Mouse (Mus musculus) heart, embryonic 15.5 days (tissue): ENCODE measurements around the gene Ube2r2. TPM values are rescaled to one million over a fixed set of nuclear protein-coding genes. Genes with fewer than 3 reads are reported as not detected.

Experiments
- ATAC-seq: fragments of 200-750 bp; cut with Nextera tagmentation; replicated peaks from 2 replicates; pipeline ENCODE4 v1.8.0; 2017; ENCODE audit warnings: low read depth, moderate TSS enrichment; ENCODE audit not compliant: insufficient number of reproducible peaks, insufficient read depth, low FRiP score
- H3K27ac ChIP-seq: fragments of 300-500 bp; sonication (generic); 2 replicates; pipeline ENCODE4 v1.5.1; 2015; ENCODE audit warnings: mild to moderate bottlenecking, inconsistent platforms
- H3K27me3 ChIP-seq: fragments of 300-500 bp; sonication (generic); 2 replicates; pipeline ENCODE4 v1.6.1; 2015; ENCODE audit warnings: inconsistent platforms
- H3K36me3 ChIP-seq: fragments of 300-500 bp; sonication (generic); 2 replicates; pipeline ENCODE4 v1.6.1; 2015; ENCODE audit warnings: mild to moderate bottlenecking, inconsistent platforms
- H3K4me1 ChIP-seq: fragments of 300-500 bp; sonication (generic); replicated peaks from 2 replicates; pipeline ENCODE4 v1.6.1; 2015; ENCODE audit warnings: inconsistent platforms
- H3K4me2 ChIP-seq: fragments of 300-500 bp; sonication (generic); 2 replicates; pipeline ENCODE4 v1.6.1; 2015; ENCODE audit warnings: inconsistent platforms, mild to moderate bottlenecking, moderate library complexity
- H3K4me3 ChIP-seq: fragments of 300-500 bp; sonication (generic); 2 replicates; pipeline ENCODE4 v1.5.1; 2015; ENCODE audit warnings: mild to moderate bottlenecking, inconsistent platforms
- H3K9ac ChIP-seq: fragments of 300-500 bp; sonication (generic); 2 replicates; pipeline ENCODE4 v1.6.1; 2015; ENCODE audit warnings: mild to moderate bottlenecking, inconsistent platforms
- H3K9me3 ChIP-seq: fragments of 300-500 bp; sonication (generic); replicated peaks from 2 replicates; pipeline ENCODE4 v1.6.1; 2016; ENCODE audit warnings: inconsistent platforms
- WGBS: fragments of 180-500 bp; shearing (Covaris S2); methylation state at CpG from one replicate; pipeline ENCODE4 v1.1.7; 2015; ENCODE audit warnings: mixed read lengths; 5-methylcytosine and 5-hydroxymethylcytosine counted together
- polyA plus RNA-seq: library from polyadenylated mRNA; unstranded; fragments of >200 nt; fragmentation: Nextera tagmentation; extraction: Ambion mirVana; gene quantifications from 2 replicates; pipeline ENCODE4 v1.2.1, GENCODE M21; 2015

The Ube2r2 gene
- 70.6 and 73.1 TPM in 2 replicates for polyA plus RNA-seq

DNA sequence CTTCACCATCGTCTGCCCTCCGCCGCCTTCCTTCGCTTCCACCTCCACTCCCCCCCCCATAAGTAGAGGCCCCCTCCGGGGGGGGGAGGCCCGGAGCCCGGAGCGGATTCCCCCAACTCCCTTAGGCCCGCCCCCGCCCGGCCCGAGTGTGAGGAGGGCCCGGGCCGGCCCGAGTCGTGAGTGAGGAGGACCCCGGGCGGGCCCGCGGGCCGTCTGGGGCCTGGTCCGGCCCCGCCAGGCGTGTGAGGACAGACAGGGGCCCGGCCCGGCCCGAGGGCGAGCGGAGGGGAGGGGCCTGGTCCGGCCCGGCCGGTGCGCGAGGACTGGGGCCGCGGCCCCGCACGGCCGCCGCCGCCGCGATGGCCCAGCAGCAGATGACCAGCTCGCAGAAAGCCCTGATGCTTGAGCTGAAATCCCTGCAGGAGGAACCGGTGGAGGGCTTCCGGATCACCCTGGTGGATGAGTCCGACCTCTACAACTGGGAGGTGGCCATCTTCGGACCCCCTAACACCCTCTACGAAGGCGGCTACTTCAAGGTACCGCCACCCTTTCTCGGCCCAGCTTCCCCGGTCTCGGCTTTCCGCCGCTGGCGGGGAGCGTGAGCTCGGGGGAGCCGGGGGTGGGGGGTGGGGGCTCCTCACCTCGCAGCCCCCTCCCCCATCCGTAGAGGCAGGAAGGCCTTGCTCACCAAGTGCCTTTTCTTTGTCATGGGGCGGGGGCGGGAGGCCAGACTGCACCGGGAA, at the start of gene Ube2r2:
Gene Ube2r2, plus strand, starts transcription at position 33 of the 743 bp plus-strand sequence.
- Histone ChIP-seq H3K4me1 (peaks cover 19% of the 10 kb centered on the region), H3K4me2 (peak within 1 kb of the TSS; percentile 79), H3K27me3 (no peaks in the 10 kb centered on the region), H3K9me3 (no peaks in the 10 kb centered on the region), H3K27ac (peak within 1 kb of the TSS; percentile 99), H3K36me3 (0 out of 2 replicates have a peak, but pooled peaks cover 3% of the 10 kb centered on the region), H3K4me3 (peak within 1 kb of the TSS; percentile 97), H3K9ac (peak within 1 kb of the TSS; percentile 99)
- ATAC-seq = peak; percentile 75
- WGBS = under 1% methylated on average over 48 of the region's 65 CpGs

DNA sequence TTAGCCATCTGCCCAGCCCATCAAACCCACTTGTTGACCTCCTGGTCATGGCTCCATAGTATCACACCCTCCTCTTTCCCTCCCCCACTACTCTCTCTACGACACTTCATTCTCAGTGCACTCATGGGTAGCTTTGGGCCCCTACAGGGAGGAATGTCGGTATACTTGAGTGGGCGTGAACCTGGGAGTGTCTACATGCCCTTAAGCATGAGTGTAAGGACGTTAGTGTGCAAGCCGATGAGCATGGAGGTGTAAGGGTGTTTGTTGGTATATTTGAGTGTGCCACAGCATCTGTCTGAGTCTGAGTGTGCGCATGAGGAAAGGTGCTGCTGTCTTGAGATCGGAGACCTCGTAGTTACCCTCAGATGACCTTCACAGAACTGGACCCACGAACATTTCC, 48.6 kb upstream of the Ube2r2 start:
- Histone ChIP-seq H3K27ac (no peak overlapping the region), H3K4me1 (no peaks in the 10 kb centered on the region), H3K9me3 (no peaks in the 10 kb centered on the region), H3K36me3 (no peaks in the 10 kb centered on the region), H3K4me2 (no peak overlapping the region), H3K4me3 (no peak overlapping the region), H3K9ac (no peak overlapping the region), H3K27me3 (no peaks in the 10 kb centered on the region)
- no peak for ATAC-seq
- WGBS = 72% methylated on average over 9 of the region's 9 CpGs

DNA sequence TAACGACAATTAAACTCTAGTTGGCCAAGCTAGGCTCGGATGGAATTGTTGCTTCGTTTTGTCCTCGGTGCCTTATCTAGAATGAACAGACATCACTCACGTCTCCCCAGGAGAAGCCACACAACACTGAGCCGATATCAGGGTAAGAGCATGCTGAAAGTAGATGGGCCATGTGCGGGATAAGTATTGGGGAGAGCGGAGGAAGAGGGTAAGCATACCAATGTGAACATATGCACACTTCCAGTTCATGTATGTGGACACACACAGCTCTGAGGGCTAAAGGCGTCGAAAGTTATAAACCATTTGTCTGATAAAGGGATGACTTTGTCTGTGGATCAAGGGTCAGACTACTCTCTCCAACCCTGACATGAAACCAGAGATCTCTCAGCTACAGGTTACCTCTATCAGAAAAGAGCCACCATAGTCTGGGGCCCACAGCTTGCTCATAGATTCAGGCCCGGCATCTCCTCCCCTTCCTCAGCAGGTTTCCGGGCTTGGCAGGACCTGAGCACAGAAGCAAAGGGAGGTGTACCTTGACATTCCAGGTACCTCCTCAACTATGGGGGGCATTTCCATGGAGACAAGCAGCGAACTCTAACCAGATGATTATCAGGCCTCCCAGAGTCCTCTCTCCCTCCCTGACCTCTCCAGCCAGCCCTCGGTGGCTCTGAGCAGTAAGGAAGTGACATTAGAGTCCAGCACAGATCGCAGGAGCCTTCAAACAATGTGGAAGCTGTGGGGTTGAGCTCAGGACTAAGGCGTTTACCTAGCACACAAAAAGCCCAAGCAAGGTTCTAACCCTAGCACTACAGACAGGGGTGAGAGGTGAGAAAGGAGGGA, 47.9 kb upstream of the Ube2r2 start:
- no peak for ATAC-seq
- Histone ChIP-seq H3K9me3 (no peaks in the 10 kb centered on the region), H3K36me3 (no peaks in the 10 kb centered on the region), H3K4me3 (no peak overlapping the region), H3K27ac (no peak overlapping the region), H3K27me3 (no peaks in the 10 kb centered on the region), H3K4me1 (no peaks in the 10 kb centered on the region), H3K9ac (no peak overlapping the region), H3K4me2 (no peak overlapping the region)
- 67% methylated on average over 16 of the region's 16 CpGs for WGBS

DNA sequence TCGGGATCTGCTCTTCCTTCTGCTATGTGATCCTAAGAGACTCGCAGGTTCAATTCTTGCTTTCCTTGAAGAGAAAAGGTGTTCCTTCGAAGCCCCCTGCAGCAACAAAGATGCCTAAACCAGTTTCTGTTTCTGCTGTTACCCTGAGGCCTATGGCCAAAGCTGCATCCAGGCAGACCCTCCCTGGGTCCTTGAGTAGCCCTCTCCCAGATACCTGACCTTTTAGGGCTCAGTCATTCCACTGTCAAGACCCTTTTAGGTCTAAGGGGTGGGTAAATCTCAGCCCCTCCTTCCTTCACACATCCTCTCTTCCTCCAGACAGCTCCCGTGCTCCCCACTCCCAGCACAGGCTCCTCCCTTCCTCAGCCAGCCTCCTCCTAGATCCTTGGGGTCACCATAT, 46.4 kb upstream of the Ube2r2 start:
- no peaks in the 10 kb centered on the region for H3K27me3 ChIP-seq
- H3K27ac ChIP-seq = no peak overlapping the region
- H3K4me1 ChIP-seq = peaks cover 1% of the 10 kb centered on the region
- H3K9me3 ChIP-seq = no peaks in the 10 kb centered on the region
- H3K36me3 ChIP-seq = no peaks in the 10 kb centered on the region
- H3K4me2 ChIP-seq = no peak overlapping the region
- H3K4me3 ChIP-seq = no peak overlapping the region
- no peak overlapping the region for H3K9ac ChIP-seq
- WGBS = 74% methylated on average over 4 of the region's 4 CpGs
- ATAC-seq = no peak

DNA sequence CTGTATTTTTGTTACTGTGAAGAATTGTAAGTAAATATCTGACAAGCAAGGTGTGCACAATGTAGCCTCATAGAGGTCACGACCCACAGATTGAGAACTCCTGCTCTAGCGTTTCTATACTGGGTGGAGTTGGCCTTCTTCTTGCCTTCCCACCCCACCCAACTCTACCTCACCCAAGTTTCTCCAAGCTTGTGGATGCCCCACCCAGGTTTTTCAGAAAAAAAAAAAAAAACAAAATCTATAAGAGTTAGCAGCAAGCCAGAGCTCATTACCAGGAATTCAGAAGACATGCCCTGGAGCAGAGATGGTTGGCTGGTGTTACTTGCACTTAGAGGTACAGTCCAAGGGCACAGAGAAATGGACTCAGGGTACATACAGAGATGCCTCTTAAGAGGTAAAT, 45.8 kb upstream of the Ube2r2 start:
- Histone ChIP-seq H3K4me3 (no peak overlapping the region), H3K4me2 (no peak overlapping the region), H3K4me1 (peaks cover 7% of the 10 kb centered on the region), H3K36me3 (no peaks in the 10 kb centered on the region), H3K9me3 (no peaks in the 10 kb centered on the region), H3K27ac (no peak overlapping the region), H3K27me3 (no peaks in the 10 kb centered on the region), H3K9ac (no peak overlapping the region)
- ATAC-seq = no peak
- 59% methylated on average over 2 of the region's 2 CpGs for WGBS

DNA sequence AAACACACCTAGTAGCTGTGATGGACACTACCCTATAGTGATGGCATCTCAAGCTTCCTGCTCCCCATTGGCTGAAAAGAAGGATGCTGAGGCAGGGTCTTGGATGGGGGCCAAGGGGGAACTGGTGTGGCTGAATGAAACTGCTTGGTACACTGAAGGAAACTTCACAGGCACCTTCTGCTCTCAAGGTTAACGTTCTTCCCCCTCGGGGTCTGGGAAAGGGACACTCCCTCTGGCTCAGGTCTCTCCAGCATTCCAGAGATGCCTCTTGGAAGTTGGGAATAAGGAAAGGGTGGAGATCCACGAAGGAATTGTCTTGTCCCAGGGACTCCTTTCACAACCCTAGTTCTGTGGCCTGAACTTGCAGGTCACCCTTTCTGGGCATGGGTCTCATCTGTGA, 44.2 kb upstream of the Ube2r2 start:
- H3K4me2 ChIP-seq = no peak overlapping the region
- ATAC-seq = no peak
- WGBS = 39% methylated on average over 3 of the region's 3 CpGs
- H3K9ac ChIP-seq = no peak overlapping the region
- H3K4me3 ChIP-seq = no peak overlapping the region
- H3K27ac ChIP-seq = no peak overlapping the region
- peaks cover 17% of the 10 kb centered on the region for H3K4me1 ChIP-seq
- no peaks in the 10 kb centered on the region for H3K9me3 ChIP-seq
- H3K36me3 ChIP-seq = no peaks in the 10 kb centered on the region
- no peaks in the 10 kb centered on the region for H3K27me3 ChIP-seq

DNA sequence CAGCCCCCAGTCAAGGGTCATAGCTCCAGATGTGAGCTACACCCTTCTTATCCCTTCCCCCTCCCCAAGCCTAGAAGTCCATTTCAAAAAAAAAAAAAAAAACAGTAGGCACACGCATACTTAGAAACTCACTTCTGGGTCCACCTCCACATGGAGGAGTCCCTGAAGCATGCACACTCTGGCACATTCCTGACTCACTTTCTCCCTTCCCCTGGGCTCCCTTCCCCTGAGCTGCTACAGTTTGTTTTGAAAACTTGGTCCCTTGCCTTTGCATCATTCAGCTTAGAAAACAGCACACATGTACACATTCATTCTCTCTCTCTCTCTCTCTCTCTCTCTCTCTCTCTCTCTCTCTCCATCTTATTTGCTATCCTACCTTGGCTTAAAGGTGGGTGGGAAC, 42.6 kb upstream of the Ube2r2 start:
- WGBS = 30% methylated on average over 1 of the region's 1 CpGs
- H3K4me1 ChIP-seq = peaks cover 33% of the 10 kb centered on the region

DNA sequence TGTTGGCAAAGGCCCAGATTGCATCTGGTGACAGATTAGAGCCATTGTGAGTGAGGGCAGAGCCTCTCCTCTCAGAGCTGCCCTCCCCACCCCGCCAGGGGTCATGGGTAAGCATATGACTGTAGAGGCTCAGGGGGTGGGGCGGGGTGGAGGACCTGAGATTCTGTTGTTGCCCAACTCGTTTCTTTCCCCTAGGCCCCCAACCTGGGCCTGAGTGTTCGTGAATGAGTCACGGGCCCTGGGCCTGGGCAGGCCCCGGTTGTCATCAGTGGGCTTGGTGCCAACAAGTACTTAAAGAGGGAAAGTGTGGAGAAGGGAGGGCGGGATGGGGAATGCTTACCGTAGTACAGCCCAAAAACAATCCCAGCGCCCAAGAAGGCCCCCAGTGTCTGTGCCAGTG, 41.2 kb upstream of the Ube2r2 start:
- WGBS = 20% methylated on average over 9 of the region's 9 CpGs
- Histone ChIP-seq H3K4me1 (peaks cover 41% of the 10 kb centered on the region), H3K36me3 (no peaks in the 10 kb centered on the region), H3K9me3 (no peaks in the 10 kb centered on the region), H3K27ac (no peak overlapping the region; the same call in 1 of the 2 replicates), H3K27me3 (peaks cover 17% of the 10 kb centered on the region), H3K4me2 (peak overlapping the region; percentile 14), H3K4me3 (no peak overlapping the region), H3K9ac (no peak overlapping the region)
- peak; percentile 61 for ATAC-seq

More for the DNA sequence above, 42.6 kb upstream of the Ube2r2 start:
- Histone ChIP-seq H3K36me3 (no peaks in the 10 kb centered on the region), H3K4me2 (no peak overlapping the region), H3K9ac (no peak overlapping the region), H3K4me3 (no peak overlapping the region), H3K9me3 (no peaks in the 10 kb centered on the region), H3K27me3 (peaks cover 11% of the 10 kb centered on the region; the same call in 1 of the 2 replicates), H3K27ac (no peak overlapping the region)
- no peak for ATAC-seq

DNA sequence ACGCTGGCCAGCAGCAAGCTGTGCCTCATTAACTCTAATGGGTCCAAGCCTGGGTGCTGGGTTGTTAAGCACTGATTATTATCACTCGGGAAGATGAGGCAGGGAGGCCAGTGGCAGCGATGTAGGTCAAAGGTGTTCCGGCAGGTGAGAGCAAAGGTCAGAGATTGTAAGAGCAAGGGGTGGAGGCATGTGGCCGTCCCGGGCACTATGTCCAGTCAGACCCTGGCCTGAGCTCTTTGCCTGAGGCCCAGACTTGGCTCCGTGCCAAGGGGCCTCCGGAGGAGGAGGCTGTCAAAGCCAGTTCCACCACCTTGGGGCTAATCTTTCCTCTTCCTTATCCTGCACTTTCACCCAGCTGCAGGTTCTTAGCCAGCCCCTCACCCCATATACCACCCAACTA, 39.4 kb upstream of the Ube2r2 start:
- WGBS = 41% methylated on average over 8 of the region's 8 CpGs
- Histone ChIP-seq H3K27me3 (peaks cover 20% of the 10 kb centered on the region), H3K36me3 (no peaks in the 10 kb centered on the region), H3K4me2 (no peak overlapping the region), H3K4me1 (peaks cover 41% of the 10 kb centered on the region), H3K9ac (no peak overlapping the region), H3K9me3 (no peaks in the 10 kb centered on the region), H3K27ac (no peak overlapping the region), H3K4me3 (no peak overlapping the region)
- no peak for ATAC-seq

DNA sequence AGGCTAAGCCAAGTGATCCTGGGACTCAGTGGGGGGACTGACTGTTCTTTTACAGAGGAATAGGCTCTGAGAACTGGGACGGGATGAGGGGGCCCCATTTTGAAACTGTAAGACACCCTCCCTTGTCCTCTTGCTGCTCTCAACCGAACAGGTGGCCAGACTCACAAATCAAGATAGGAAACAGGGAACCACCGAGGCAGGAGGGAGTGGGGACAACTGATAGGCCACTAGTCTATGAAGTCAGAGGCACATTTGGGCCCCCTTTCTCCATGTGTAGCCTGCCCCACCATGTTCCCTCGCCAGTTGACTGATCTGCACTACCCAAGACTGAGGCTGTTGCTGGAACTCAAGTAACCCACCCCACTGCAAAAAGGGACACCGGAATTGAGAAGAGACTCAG, 38.7 kb upstream of the Ube2r2 start:
- H3K4me2 ChIP-seq = no peak overlapping the region

DNA sequence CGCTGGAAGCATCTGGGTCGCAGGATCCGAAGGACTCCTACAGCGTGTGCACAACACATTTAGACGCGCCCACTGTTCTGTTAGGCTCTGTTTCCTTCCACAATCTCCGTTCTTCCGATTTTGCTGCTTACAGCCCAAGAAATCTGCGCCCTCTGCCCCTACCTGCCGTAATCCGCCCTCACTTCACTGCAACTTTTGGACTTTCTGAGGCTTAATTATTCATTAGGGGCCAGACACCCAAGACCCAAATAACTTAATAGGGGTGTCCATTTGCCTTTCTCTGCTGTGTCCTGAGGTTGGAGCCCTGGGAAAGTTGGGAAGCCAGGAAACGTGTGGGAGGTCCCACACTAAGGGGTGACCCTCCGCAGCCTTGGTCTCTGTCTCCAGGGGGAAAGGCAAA, 38.2 kb upstream of the Ube2r2 start:
- Histone ChIP-seq H3K9me3 (no peaks in the 10 kb centered on the region), H3K4me1 (peaks cover 41% of the 10 kb centered on the region), H3K36me3 (no peaks in the 10 kb centered on the region), H3K9ac (no peak overlapping the region), H3K4me2 (peak overlapping the region; percentile 90; the same call in 1 of the 2 replicates), H3K27me3 (peaks cover 20% of the 10 kb centered on the region), H3K4me3 (0 out of 2 replicates have a peak overlapping the region, but pooled peaks have one; percentile 50), H3K27ac (no peak overlapping the region)
- 70% methylated on average over 13 of the region's 13 CpGs for WGBS
- ATAC-seq = no peak

More for the DNA sequence above, 38.7 kb upstream of the Ube2r2 start:
- H3K9me3 ChIP-seq = no peaks in the 10 kb centered on the region
- 75% methylated on average over 5 of the region's 5 CpGs for WGBS
- H3K4me3 ChIP-seq = no peak overlapping the region
- peaks cover 20% of the 10 kb centered on the region for H3K27me3 ChIP-seq
- no peaks in the 10 kb centered on the region for H3K36me3 ChIP-seq
- no peak overlapping the region for H3K9ac ChIP-seq
- H3K4me1 ChIP-seq = peaks cover 41% of the 10 kb centered on the region
- no peak overlapping the region for H3K27ac ChIP-seq
- ATAC-seq = no peak
